Mouse (Mus musculus): Measurements from ENCODE around the gene Ptpn6. TPM values are rescaled to one million over a fixed set of nuclear protein-coding genes. Genes with fewer than 3 reads are reported as not detected.

Gene Ptpn6
- total and polyA plus RNA-seq, 2 experiments from 2014 or later, result 2.2 to 3.8 TPM

GRCm38 (mm10) chr6:124719354-124719978 lies 19.0 kb downstream of the Ptpn6 start:
- no peaks in the 10 kb centered on the region for H3K27me3 ChIP-seq (ENCODE audit: insufficient read depth, low read length)
- H3K9me3 ChIP-seq (ENCODE audit: low read length), result no peaks in the 10 kb centered on the region
- TF ChIP-seq CTCF (IDR thresholded peaks at IDR 0.05; ENCODE audit: low read depth), result no peak
- H3K4me3 ChIP-seq (ENCODE audit: low read depth, low read length), result no peak overlapping the region
- no peak overlapping the region for H3K27ac ChIP-seq (ENCODE audit: low read depth, low read length)
- no peak overlapping the region for H3K9ac ChIP-seq
- H3K4me1 ChIP-seq (ENCODE audit: insufficient read depth), result no peaks in the 10 kb centered on the region
- DNase-seq, result no peak
- WGBS, result 76% methylated on average over 7 of the region's 7 CpGs
- no peak overlapping the region for H3K4me2 ChIP-seq (ENCODE audit: low read depth)
- ATAC-seq, result no peak
- peaks cover 28% of the 10 kb centered on the region for H3K36me3 ChIP-seq (ENCODE audit: insufficient read depth)

DNA sequence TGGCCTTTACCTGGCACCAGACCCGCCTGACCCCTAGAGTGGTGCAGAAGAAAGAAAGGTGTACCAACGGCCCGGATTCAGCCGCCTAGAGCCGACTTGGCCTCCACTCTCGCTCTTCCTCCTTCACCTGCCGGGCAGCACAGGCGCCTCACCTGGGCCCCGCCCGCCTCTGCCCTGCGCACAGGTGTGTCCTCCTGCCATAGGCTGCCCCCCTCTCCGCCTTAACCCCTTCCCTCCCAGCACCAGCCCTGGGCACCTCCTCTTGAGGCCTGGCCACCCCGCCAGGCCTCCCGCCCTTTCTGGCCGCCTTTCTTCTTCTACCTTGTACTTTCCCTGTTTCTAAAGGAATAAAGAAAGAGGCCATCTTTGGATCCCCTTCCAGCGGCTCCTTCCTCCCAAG lies 19.8 kb downstream of the Ptpn6 start:
- Histone ChIP-seq H3K36me3 (ENCODE audit: insufficient read depth) (peaks cover 32% of the 10 kb centered on the region), H3K4me3 (ENCODE audit: low read depth, low read length) (no peak overlapping the region), H3K4me1 (ENCODE audit: insufficient read depth) (no peaks in the 10 kb centered on the region), H3K4me2 (ENCODE audit: low read depth) (no peak overlapping the region), H3K27ac (ENCODE audit: low read depth, low read length) (no peak overlapping the region), H3K9me3 (ENCODE audit: low read length) (no peaks in the 10 kb centered on the region), H3K27me3 (ENCODE audit: insufficient read depth, low read length) (no peaks in the 10 kb centered on the region), H3K9ac (no peak overlapping the region)
- WGBS, result 60% methylated on average over 16 of the region's 16 CpGs
- DNase-seq (no peak), ATAC-seq (no peak)
- no peak for TF ChIP-seq CTCF (IDR thresholded peaks at IDR 0.05; ENCODE audit: low read depth)

GRCm38 (mm10) chr6:124717968-124718367 lies 20.5 kb downstream of the Ptpn6 start:
- 76% methylated on average over 13 of the region's 13 CpGs for WGBS
- Histone ChIP-seq H3K9me3 (ENCODE audit: low read length) (no peaks in the 10 kb centered on the region), H3K4me2 (ENCODE audit: low read depth) (no peak overlapping the region), H3K4me3 (ENCODE audit: low read depth, low read length) (no peak overlapping the region), H3K4me1 (ENCODE audit: insufficient read depth) (peaks cover 5% of the 10 kb centered on the region), H3K27me3 (ENCODE audit: insufficient read depth, low read length) (no peaks in the 10 kb centered on the region), H3K27ac (ENCODE audit: low read depth, low read length) (no peak overlapping the region), H3K9ac (no peak overlapping the region), H3K36me3 (ENCODE audit: insufficient read depth) (peaks cover 32% of the 10 kb centered on the region)
- DNase-seq (no peak), ATAC-seq (no peak)
- no peak for TF ChIP-seq CTCF (IDR thresholded peaks at IDR 0.05; ENCODE audit: low read depth)

- Histone ChIP-seq H3K4me2 (ENCODE audit: low read depth) (no peak overlapping the region), H3K27me3 (ENCODE audit: insufficient read depth, low read length) (no peaks in the 10 kb centered on the region), H3K4me1 (ENCODE audit: insufficient read depth) (peaks cover 6% of the 10 kb centered on the region), H3K27ac (ENCODE audit: low read depth, low read length) (no peak overlapping the region), H3K9me3 (ENCODE audit: low read length) (no peaks in the 10 kb centered on the region), H3K36me3 (ENCODE audit: insufficient read depth) (peaks cover 32% of the 10 kb centered on the region), H3K9ac (no peak overlapping the region), H3K4me3 (ENCODE audit: low read depth, low read length) (no peak overlapping the region)
- peak; percentile 61 for TF ChIP-seq CTCF (IDR thresholded peaks at IDR 0.05; ENCODE audit: low read depth)
- no peak for ATAC-seq
- WGBS, result 59% methylated on average over 20 of the region's 20 CpGs
- DNase-seq, result peak; percentile 55
Measured at GRCm38 (mm10) chr6:124716864-124717490, 21.5 kb downstream of the Ptpn6 start.

- H3K36me3 ChIP-seq (ENCODE audit: insufficient read depth), result peaks cover 32% of the 10 kb centered on the region
- WGBS, result 18% methylated on average over 11 of the region's 11 CpGs
- no peak for ATAC-seq
Measured at GRCm38 (mm10) chr6:124712918-124713317, 25.6 kb downstream of the Ptpn6 start.

DNA sequence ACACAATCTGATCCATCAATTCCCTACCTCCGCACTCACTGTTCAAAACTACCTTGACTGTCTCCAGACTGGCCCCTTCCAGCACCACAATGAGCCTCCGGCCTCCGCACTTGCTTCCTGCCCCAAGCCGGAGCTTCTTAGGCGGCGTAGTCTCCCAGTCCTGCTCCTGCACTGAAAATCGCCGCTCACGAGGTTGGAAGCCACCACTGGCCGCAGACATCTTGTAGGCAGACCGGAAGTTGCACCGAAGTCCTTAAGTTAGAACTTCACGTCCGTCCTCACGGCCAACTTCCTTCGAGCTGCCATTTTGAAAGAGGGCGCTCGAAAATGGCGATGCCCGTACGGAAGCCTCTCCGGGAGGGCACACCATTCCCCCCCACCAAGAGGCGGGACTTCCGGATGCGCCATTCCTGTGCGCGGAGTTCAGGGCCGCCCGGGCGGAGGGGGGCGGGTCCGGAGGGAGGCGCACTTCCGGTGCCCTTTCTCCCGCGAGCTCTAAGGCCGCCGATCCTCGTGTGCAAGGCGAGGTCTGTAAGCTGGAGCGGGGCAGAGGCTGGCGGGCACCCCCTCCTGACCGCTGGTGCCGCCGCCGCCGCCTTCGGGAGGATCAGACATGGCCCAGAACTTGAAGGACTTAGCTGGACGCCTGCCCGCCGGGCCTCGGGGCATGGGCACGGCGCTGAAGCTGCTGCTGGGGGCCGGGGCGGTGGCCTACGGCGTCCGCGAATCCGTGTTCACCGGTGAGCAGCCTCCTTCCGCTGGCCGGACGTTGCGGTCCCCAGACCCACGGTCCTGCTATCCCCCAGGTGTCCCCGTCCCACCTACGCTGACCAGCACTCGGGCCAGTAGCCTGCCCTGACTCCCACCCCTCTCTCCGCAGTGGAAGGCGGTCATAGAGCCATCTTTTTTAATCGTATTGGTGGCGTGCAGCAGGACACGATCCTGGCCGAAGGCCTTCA lies 26.4 kb downstream of the Ptpn6 start, which contains the start of the genes Emg1 and Phb2:
Gene Emg1, minus strand, starts transcription at position 355 of the 959 bp plus-strand sequence.
Gene Phb2, plus strand, starts transcription at position 513 of the 959 bp plus-strand sequence.
- Histone ChIP-seq H3K4me1 (ENCODE audit: insufficient read depth) (peaks cover 26% of the 10 kb centered on the region), H3K4me2 (ENCODE audit: low read depth) (peak within 1 kb of the TSS; percentile 68), H3K27ac (ENCODE audit: low read depth, low read length) (peak within 1 kb of the TSS; percentile 83), H3K27me3 (ENCODE audit: insufficient read depth, low read length) (no peaks in the 10 kb centered on the region), H3K4me3 (ENCODE audit: low read depth, low read length) (peak within 1 kb of the TSS; percentile 78), H3K9ac (peak within 1 kb of the TSS; percentile 89), H3K36me3 (ENCODE audit: insufficient read depth) (peaks cover 34% of the 10 kb centered on the region), H3K9me3 (ENCODE audit: low read length) (no peaks in the 10 kb centered on the region)
- WGBS, result under 1% methylated on average over 73 of the region's 76 CpGs
- DNase-seq, result peak; percentile 98
- peak; percentile 25 for TF ChIP-seq CTCF (IDR thresholded peaks at IDR 0.05; ENCODE audit: low read depth)
- peak; percentile 98 for ATAC-seq

More at GRCm38 (mm10) chr6:124712918-124713317, 25.6 kb downstream of the Ptpn6 start:
- TF ChIP-seq CTCF (IDR thresholded peaks at IDR 0.05; ENCODE audit: low read depth), result no peak
- peak overlapping the region; percentile 89 for H3K9ac ChIP-seq
- H3K27me3 ChIP-seq (ENCODE audit: insufficient read depth, low read length), result no peaks in the 10 kb centered on the region
- peaks cover 26% of the 10 kb centered on the region for H3K4me1 ChIP-seq (ENCODE audit: insufficient read depth)
- no peak overlapping the region for H3K27ac ChIP-seq (ENCODE audit: low read depth, low read length)
- no peaks in the 10 kb centered on the region for H3K9me3 ChIP-seq (ENCODE audit: low read length)
- H3K4me2 ChIP-seq (ENCODE audit: low read depth), result peak overlapping the region; percentile 68
- peak overlapping the region; percentile 78 for H3K4me3 ChIP-seq (ENCODE audit: low read depth, low read length)
- no peak for DNase-seq
